Mouse (Mus musculus): ENCODE results near the gene Mfsd6. TPM values are rescaled to one million over a fixed set of nuclear protein-coding genes. Genes with fewer than 3 reads are reported as not detected.

Mfsd6 gene
- polyA plus RNA-seq, 1 experiment from 2014 or later = 20.9 TPM

DNA sequence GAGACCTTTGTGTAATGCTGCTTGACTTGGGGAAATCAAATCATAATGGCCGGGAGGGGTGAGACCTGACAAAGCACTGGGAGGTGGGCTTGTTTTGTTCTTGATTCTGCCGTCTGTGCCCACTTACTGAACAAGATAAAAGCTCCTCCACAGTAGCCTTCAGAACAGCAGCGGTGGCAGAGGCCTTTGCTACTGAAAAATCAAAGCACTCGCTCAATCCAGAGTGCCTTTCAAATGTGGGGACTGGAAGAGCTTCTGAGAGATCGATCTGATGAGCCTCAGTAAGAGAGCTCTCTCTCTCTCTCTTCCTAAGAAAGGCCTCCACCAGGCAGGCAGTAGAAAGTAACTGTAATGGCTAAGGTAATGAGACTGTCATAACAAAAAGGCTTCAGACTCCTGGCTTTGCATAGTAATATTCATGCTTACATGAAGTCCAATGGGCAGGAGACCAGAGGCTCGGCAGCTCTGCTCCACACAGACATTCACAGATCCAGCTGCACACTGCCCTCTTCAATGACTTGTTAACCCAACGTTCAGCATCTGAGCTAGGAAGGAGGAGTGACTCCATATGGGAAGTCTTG lies 58.4 kb downstream of the Mfsd6 start:
- H3K27me3 ChIP-seq = no peaks in the 10 kb centered on the region
- DNase-seq (ENCODE audit: low read depth, low spot score) (no peak), ATAC-seq (no peak)
- POLR2A ChIA-PET = interaction anchor here (1.5 kb wide), 1 partner anchor 12 kb away, joined by 3 read pairs; no protein-coding TSS in a partner anchor
- CTCF ChIA-PET = interaction anchor here (1.1 kb wide), 1 partner anchor 18 kb away, joined by 3 read pairs; no protein-coding TSS in a partner anchor
- TF ChIP-seq CTCF (IDR thresholded peaks at IDR 0.05) = no peak
- in situ Hi-C loops (cut with MboI; ENCODE audit: low pct_unique_long_range_greater_than_20kb) = no loop called here

DNA sequence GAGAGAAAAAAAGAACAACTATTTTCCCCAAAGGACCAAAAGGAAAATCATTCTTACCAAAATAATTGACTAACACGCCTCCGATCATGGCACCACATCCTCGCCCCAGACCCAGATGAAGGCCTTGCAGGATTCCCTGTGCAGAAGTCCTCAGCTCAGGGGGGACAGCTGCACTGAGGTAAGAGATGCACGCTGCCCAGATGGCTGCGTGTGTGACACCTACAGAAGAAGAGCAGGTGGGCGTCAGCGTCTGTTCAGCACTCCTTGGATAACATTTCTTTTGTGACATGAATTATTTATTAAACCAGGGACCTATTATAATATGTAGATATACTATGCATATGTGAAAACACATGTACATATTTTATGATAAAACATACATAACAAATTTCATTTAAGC lies 64.0 kb downstream of the Mfsd6 start:
- DNase-seq (ENCODE audit: low read depth, low spot score) = no peak
- no peak for TF ChIP-seq CTCF (IDR thresholded peaks at IDR 0.05)
- ATAC-seq = no peak
- ChIA-PET POLR2A (no interaction called here), CTCF (interaction anchor here (0.7 kb wide), 1 partner anchor 9 kb away, joined by 3 read pairs; no protein-coding TSS in a partner anchor)
- no peaks in the 10 kb centered on the region for H3K27me3 ChIP-seq
- in situ Hi-C loops (cut with MboI; ENCODE audit: low pct_unique_long_range_greater_than_20kb) = no loop called here

DNA sequence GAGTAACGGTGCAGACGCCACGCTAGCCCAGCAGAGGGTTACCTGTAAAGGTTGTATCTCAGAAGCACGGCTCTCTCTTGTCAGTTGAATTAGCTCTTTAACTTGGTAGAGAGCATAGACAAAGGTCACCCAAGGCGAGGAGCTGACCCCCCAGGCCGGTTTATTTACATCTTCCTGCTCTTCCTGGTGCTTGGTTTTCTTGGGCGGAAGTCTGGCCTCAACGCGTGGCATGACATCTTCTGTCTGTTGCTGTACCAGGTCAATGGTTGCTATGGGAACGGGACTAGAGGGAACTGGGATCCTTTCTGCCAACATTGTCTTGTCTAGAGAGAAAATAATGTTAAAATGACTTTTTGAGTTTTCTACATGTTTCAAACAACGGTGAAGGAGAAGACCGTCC lies 66.5 kb downstream of the Mfsd6 start:
- H3K27me3 ChIP-seq = no peaks in the 10 kb centered on the region
- ChIA-PET POLR2A (no interaction called here), CTCF (interaction anchor here (1.3 kb wide), 1 partner anchor 29 kb away, joined by 3 read pairs; no protein-coding TSS in a partner anchor)
- TF ChIP-seq CTCF (IDR thresholded peaks at IDR 0.05) = no peak
- ATAC-seq (no peak), DNase-seq (ENCODE audit: low read depth, low spot score) (no peak)
- in situ Hi-C loops (cut with MboI; ENCODE audit: low pct_unique_long_range_greater_than_20kb) = no loop called here

DNA sequence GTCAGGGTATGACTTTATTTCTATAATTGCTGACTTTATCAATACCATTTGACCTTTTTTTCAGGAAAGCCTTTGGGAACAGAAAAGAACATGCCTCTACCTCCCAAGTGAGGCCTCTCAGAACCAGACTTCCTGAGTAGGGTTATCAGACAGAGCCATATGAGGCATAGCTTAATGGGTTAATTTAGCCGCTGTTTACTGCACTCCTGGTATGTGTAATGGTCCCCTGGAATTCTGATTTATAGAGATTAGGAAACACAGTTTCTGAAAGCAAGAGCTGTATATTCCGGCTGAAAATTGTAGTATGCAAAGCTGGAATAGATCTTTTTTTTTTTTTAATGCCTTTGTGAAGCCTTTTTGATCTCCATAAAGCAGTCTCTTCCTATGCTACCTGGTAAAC lies 67.0 kb downstream of the Mfsd6 start:
- in situ Hi-C loops (cut with MboI; ENCODE audit: low pct_unique_long_range_greater_than_20kb) = no loop called here
- no peak for ATAC-seq
- ChIA-PET CTCF (interaction anchor here (1.3 kb wide), 1 partner anchor 29 kb away, joined by 3 read pairs; no protein-coding TSS in a partner anchor), POLR2A (no interaction called here)
- H3K27me3 ChIP-seq = no peaks in the 10 kb centered on the region
- TF ChIP-seq CTCF (IDR thresholded peaks at IDR 0.05) = no peak
- DNase-seq (ENCODE audit: low read depth, low spot score) = no peak

DNA sequence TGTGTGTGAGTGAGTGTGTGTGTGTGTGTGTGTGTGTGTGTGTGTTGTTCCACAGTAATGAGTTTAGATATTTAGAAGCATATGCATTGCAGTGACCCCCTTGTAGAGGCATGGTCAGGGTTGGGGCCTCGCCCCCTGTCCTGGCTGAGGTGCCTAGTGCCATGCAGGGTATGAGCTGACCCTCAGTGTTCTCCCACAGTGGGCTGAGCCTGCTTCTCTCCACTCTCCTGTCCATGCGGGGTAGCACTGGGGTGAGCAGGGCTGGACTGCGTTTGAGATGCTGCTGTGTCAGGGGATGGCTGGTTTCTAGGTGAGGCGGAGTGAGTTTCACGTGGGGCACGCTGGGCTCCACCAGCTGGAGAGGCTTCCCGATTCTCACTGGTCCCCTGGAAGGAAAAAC lies 69.1 kb downstream of the Mfsd6 start:
- POLR2A ChIA-PET = no interaction called here
- in situ Hi-C loops (cut with MboI; ENCODE audit: low pct_unique_long_range_greater_than_20kb) = no loop called here

DNA sequence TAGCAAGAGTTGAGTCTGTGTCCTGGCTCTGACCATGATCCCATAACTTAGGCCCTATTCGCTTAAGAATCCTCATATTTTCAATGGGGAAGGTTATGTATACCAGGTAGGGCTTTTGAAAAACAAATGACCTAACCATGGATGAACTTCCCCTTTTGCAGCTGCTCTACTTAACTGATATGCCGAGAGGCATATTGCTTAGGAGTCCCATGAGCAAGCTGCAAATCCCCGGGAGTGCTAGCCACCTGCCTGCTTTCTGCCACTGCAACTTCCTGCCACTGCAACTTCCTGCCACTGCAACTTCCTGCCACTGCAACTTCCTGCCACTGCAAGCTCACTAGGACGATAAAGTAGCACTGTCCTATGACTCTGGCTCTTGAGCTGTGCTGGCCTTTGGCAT lies 72.1 kb downstream of the Mfsd6 start:
- ChIA-PET POLR2A (no interaction called here), CTCF (no interaction called here)
- DNase-seq (ENCODE audit: low read depth, low spot score) = no peak
- no peaks in the 10 kb centered on the region for H3K27me3 ChIP-seq
- in situ Hi-C loops (cut with MboI; ENCODE audit: low pct_unique_long_range_greater_than_20kb) = no loop called here
- ATAC-seq = no peak
- no peak for TF ChIP-seq CTCF (IDR thresholded peaks at IDR 0.05)

More for the DNA sequence above, 69.1 kb downstream of the Mfsd6 start:
- no peak for TF ChIP-seq CTCF (IDR thresholded peaks at IDR 0.05)
- H3K27me3 ChIP-seq = no peaks in the 10 kb centered on the region
- no peak for ATAC-seq
- CTCF ChIA-PET = no interaction called here
- DNase-seq (ENCODE audit: low read depth, low spot score) = no peak

DNA sequence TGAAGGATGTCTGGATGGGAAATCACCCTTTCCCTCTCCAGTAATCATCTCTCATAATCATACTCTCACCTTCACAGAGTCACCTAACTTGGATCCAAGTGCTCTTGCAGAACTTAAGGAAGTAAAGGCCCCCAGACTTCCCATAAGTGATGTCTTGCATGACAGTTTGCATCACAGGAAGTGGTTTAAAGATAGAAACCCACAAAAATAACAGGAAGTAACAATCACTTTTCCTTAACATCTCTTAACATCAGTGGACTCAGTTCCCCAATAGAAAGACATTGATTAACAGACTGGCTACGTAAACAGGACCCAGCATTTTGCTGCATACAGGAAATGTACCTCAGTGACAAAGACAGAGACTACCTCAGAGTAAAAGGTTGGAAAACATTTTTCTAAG lies 73.9 kb downstream of the Mfsd6 start:
- H3K27me3 ChIP-seq = no peaks in the 10 kb centered on the region
- CTCF ChIA-PET = interaction anchor here (1.2 to 2.0 kb wide), 2 partner anchors 200 to 201 kb away, joined by 3 to 6 read pairs; no protein-coding TSS in a partner anchor
- DNase-seq (ENCODE audit: low read depth, low spot score) (no peak), ATAC-seq (no peak)
- POLR2A ChIA-PET = no interaction called here
- TF ChIP-seq CTCF (IDR thresholded peaks at IDR 0.05) = no peak
- in situ Hi-C loops (cut with MboI; ENCODE audit: low pct_unique_long_range_greater_than_20kb) = no loop called here

DNA sequence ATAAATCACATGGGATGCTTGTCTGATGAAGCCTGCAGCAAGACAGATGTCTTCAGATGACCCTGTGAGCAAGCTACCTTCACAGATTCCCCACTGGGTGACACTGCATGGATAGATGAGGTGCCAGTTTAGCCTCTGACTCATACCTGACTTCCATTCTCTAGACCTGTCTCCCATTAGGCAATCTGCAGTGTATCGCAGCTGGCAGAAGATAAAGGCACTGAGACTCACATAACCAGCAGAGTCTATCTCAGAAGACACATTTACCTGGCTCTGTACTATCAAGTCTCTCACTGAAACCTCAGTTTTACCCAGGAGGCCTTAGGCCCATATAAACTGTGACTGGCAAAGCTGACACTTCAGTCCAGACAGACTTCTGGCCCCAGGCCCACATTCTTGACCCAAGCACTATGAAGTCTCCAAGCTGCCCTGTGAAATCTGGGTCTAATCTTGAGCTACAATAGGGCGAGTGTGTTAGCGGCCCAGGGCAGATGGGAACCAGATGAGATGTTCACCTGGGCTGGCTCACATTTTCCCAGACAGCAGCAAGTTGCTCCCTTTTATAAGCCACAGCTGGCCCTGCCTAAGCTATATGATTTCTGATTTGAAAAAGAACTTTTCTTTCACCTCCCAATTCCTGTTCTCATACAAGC lies 74.5 kb downstream of the Mfsd6 start:
- ATAC-seq = no peak
- H3K27me3 ChIP-seq = no peaks in the 10 kb centered on the region
- peak; percentile 40 for TF ChIP-seq CTCF (IDR thresholded peaks at IDR 0.05)
- ChIA-PET POLR2A (no interaction called here), CTCF (interaction anchor here (2.0 kb wide), 1 partner anchor 201 kb away, joined by 6 read pairs; no protein-coding TSS in a partner anchor)
- no peak for DNase-seq (ENCODE audit: low read depth, low spot score)
- in situ Hi-C loops (cut with MboI; ENCODE audit: low pct_unique_long_range_greater_than_20kb) = no loop called here

DNA sequence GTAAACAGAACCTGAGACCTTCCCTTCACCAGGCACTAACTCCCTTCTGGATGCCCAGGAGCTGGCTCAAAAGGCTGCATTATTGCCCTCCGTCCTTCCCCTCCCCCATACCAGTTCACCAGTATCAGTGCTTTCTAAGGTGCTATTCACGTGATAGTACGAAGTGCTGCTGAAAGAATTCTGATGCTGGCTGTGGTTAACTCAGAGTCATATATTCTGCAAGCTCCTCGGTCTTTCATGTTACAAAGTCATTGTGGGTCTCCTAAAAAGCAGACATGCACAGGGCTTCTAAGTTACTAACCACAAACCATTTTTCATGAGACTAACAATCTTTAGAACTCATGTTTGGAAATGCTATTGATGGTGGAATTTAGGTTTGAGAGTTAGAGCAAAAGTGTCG lies 77.2 kb downstream of the Mfsd6 start:
- H3K27me3 ChIP-seq = no peaks in the 10 kb centered on the region
- in situ Hi-C loops (cut with MboI; ENCODE audit: low pct_unique_long_range_greater_than_20kb) = no loop called here
- no peak for DNase-seq (ENCODE audit: low read depth, low spot score)
- ATAC-seq = no peak
- CTCF ChIA-PET = no interaction called here
- POLR2A ChIA-PET = no interaction called here
- TF ChIP-seq CTCF (IDR thresholded peaks at IDR 0.05) = no peak

DNA sequence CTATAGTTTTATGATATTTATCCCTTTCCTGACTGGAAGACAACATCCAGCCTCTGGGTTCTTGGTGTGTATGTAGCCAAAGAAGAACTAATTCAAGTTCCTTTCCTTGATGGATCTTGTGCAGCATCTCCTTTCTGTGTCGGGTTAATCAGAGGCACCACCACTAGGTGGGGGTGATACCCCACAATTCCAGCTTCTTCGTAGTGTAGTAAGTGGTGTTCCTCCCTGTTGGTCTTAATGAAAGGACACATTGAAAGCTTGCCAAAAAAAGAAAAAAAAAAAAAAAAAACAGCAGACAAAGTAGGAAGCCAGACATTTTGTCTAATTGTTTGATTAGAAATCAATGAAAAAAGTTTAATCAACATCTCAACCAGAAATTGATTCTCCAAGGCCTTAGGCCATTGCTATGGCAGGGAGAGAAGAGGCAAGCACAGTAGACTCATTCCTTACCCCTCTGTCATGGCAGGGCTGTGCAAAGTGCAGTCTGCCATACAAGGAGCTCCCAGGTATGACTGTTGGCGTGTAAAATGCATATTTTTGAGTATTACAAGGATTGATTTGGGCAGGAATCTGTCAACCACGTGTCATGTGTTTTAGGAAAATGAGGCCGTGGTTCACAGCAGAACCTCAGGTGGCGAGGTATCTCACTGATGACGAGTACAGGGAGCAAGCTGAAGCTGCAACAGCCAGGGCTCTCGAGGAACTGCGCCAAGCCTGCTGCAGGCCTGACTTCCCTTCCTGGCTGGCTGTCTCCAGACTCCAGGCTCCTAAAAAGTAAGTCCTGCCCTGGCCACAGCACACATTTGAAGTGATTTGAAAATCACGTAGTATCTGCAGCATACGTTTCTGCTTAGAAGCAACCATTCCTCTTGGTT lies 78.9 kb downstream of the Mfsd6 start:
- ATAC-seq = peak; percentile 91
- DNase-seq (ENCODE audit: low read depth, low spot score) = no peak
- TF ChIP-seq CTCF (IDR thresholded peaks at IDR 0.05) = peak; percentile 80
- POLR2A ChIA-PET = no interaction called here
- H3K27me3 ChIP-seq = no peaks in the 10 kb centered on the region
- in situ Hi-C loops (cut with MboI; ENCODE audit: low pct_unique_long_range_greater_than_20kb) = loop anchor here (5.0 to 10.0 kb wide), 3 partner anchors 99 to 306 kb away; no protein-coding TSS in a partner anchor
- CTCF ChIA-PET = interaction anchor here (0.7 to 3.0 kb wide), 5 partner anchors 11 to 147 kb away, joined by 3 to 7 read pairs (median 4); no protein-coding TSS in a partner anchor
